Mouse (Mus musculus) heart, postnatal 4 days (tissue): ENCODE data around the gene Tekt2. TPM values are rescaled to one million over a fixed set of nuclear protein-coding genes. Genes with fewer than 3 reads are reported as not detected.

Experiments used
- DNase-seq: peaks from one replicate; pipeline ENCODE4 v3.0.0; 2021
- total RNA-seq, 2 experiments: library from RNA; stranded (reverse); gene quantifications; 2 replicates each; pipeline ENCODE4 v1.2.3; 2021

Gene Tekt2
- total RNA-seq, 2 experiments from 2014 or later, result 0.41 to 0.61 TPM

GRCm38 (mm10) chr4:126306827-126307226 lies 18.7 kb downstream of the Tekt2 start:
- no peak for DNase-seq

DNA sequence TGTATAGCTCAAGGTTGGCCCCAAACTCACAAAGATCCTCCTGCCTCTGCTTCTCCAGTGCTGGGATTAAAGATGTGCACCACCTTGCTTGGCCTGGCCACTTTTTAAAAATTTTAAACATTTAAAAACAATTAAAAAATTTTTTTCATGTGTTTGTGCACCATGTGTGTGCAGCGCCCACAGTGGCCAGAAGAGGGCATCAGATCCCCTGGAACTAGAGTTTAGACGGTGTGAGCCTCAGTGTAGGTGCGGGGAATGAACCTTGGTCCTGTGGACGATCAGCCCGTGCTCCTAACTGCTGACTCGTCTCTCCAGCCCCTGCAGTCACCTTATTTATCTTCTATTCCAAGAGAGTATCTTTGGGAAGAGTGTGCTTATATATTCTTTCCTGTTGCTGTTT lies 19.4 kb downstream of the Tekt2 start:
- DNase-seq, result no peak

- DNase-seq, result no peak
Observed at GRCm38 (mm10) chr4:126305428-126305827, 20.1 kb downstream of the Tekt2 start.

- DNase-seq, result no peak
Observed at GRCm38 (mm10) chr4:126303877-126304276, 21.6 kb downstream of the Tekt2 start.

DNA sequence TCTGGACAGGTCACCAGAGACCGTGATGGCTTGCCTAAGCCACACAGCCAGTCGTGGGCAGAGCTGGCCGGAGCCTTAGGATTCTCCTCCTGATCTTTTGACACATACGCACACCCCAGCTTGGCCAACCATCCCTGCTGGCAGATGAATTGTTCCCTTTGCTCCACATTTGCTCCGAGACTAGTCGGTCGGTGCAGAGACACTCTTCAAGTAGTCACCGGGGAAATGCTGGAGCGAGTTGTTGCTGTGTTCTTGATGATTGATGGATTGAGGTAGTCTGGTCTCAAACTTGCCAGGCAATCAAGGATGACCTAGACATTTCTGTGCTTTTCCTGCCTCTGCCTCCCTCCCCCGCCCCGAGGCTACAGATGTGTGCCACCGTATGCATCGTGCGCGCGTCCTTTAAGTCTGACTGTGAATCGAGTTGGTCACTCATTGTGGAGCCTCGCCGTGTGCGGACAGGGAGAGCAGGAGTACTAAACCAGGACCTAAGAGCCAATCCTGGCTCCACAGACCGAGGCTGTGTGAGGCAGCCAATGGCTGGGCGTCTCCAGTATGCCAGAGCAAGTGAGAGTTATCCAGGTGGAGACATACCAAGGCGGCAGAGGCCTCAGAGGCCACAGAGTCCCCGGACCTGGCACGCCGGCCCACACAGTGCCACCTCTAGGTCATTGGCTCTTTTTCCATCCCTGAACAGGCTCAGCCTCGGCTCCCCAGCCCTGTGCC lies 23.7 kb downstream of the Tekt2 start:
- no peak for DNase-seq

DNA sequence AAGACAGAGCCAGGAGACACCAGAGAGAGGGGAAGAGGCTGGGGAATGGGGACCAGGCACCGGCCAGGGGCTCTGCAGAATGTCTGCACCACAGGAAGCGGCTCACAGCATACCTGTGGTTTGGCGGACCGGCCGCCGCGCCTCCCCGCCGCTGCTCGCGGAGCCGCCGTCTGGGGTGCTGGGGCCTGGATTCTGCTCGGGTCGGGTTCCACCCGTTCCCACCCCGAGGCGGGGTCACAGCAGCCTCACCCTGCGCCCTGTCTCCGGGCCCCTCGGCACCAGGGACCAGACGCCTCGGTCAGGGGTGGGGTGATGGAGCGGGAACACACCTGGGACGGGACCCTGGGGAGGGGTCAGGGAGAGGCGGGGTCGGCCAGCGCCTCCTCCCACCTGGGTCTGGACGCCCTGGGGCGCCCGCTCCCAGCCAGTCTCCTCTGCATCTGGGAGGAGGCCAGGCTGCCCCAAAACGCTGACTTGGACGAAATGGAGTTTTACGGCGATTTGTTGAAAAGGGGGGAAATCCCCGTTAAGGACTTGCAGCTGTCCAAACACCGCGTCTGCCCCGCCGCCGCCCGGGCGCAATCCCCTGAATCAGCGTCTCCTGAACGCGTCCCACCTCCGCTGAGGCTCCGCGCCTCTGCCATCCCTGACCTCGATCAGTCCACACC lies 24.4 kb downstream of the Tekt2 start:
- DNase-seq, result no peak

- DNase-seq, result peak; percentile 82
Observed at GRCm38 (mm10) chr4:126296617-126297101, 28.8 kb downstream of the Tekt2 start.

GRCm38 (mm10) chr4:126295937-126296336 lies 29.6 kb downstream of the Tekt2 start:
- DNase-seq, result no peak

DNA sequence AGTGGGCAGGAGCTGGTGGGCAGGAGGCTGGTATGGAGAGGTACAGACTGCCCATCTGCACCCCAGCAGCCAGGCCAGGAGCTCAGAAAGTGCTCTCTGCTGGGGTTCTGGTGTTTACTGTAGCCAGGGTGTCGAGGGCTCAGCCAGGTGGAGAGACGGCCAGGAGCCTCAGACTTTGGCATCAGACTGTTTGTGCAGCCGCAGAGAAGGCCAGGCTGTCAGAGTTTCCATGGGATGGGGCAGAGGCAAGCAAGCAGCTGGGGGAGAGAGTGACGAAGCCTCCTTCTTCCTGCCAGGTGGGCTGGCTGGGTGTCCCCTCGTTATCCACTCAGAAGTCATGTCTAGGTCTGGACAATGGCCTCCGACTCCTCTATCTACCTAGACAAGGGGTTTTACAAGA lies 30.3 kb downstream of the Tekt2 start:
- DNase-seq, result no peak

GRCm38 (mm10) chr4:126291196-126291595 lies 34.3 kb downstream of the Tekt2 start:
- no peak for DNase-seq

DNA sequence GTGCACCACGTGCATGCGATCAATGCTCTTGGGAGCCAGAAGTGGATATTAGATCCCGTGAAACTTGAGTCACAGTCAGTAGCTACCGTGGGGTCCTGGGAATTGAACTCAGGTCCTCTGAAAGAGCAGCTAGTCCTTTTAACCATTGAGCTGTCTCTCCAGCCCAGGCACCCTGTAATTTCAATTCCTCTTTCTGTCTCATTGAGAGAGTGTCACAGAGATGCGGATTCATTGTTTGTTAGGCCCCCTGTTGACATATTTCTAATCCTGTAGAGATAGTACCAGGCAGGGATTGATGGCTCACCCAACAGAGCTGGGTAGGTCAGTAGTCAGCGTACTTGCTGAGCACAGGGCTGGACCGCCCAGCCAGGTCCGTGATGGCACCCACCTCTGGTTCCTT lies 35.2 kb downstream of the Tekt2 start:
- no peak for DNase-seq

GRCm38 (mm10) chr4:126288085-126288666 lies 37.3 kb downstream of the Tekt2 start:
- DNase-seq, result no peak

DNA sequence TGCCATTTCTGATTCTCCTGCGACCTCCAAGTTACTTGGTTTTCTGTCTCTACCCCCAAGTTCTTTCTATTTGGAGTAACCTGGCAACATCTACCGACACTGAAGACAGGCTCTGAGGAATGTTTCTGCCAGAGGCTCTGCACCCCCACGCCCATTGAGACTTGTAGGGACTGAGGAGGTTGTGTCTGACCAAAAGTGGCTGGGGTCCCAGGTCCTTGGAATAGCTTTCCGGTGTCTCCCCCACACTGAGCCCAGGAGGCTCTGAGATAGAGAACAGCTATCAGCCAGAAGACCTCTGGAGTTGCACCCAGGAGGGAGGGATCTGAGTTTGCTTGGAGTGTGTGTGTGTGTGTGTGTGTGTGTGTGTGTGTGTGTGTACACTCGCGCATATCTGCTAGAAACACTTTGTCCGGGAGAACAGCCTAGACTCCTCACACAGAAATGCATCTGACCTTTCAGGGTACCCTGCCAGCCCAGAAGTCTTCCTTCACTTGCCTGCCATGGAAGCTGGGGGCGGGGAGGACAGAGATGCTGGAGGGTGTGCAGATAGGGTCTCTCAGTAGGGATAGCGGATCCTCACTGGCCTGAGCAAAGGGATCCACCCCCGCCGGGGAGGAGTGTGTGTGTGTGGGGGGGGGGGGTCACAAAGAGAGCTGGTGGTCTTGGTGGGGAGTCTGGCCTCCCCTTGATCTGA lies 38.0 kb downstream of the Tekt2 start:
- DNase-seq, result no peak

- peak; percentile 38 for DNase-seq
Observed at GRCm38 (mm10) chr4:126286492-126286891, 39.0 kb downstream of the Tekt2 start, which contains the start of gene Col8a2. Gene Col8a2, plus strand, starts transcription at chr4:126286793.

DNA sequence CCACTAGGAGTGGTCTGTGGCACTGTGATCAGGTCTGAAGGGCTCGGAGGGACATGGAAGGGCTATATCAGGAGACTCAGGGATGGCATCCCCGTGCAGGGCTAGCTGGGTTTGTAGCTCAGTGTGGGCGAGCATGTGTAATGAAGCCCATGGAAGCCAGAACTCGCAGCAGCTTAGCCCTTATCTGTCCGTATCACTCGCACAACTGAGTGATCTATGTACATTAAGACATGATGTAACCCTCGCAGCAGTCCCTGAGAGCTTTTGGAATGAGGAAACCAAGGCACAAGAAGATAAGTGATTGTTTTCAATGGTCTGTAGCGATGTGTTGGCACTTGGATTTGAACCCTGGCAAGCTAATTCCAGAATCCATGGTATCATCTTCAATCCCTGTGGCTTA lies 41.9 kb downstream of the Tekt2 start:
- no peak for DNase-seq

- DNase-seq, result no peak
Observed at GRCm38 (mm10) chr4:126281706-126282105, 43.8 kb downstream of the Tekt2 start.

DNA sequence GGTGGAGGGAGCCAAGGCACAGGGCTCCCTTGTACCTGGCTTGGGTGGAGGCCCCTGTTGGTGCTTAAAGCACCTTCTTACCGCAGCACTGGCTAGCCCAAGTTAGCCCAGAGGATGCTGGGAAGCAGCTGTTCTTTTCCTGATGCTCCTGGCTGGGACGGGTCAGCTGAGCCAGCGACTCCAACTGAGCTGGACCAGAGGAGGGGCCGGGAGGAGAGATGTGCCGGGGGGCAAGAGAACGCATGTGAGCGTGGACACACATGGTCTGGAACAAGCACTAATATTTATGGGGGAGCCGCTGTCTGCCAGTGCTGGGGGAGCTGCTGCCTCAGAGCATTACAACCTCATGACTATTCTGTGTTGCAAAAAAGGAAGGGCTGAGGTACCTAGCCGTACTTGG lies 46.5 kb downstream of the Tekt2 start:
- no peak for DNase-seq

DNA sequence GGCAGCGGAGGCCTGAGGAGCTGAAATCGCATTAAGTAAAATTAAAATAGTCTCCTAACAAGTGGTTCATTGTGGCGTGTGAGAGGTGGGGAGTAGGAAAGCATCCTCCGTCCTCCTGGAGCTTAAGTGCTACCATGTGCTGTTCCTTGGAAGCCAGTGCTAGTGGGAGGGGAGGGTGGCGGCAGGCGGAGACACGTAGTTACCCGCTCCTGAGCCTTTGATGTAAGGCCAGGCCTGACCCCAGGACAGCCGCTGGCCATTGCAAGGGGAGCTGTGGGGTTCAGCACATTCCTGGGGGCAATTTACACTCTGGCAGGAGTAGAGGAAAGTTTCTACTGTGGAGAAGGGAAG lies 46.9 kb downstream of the Tekt2 start:
- DNase-seq, result no peak

DNA sequence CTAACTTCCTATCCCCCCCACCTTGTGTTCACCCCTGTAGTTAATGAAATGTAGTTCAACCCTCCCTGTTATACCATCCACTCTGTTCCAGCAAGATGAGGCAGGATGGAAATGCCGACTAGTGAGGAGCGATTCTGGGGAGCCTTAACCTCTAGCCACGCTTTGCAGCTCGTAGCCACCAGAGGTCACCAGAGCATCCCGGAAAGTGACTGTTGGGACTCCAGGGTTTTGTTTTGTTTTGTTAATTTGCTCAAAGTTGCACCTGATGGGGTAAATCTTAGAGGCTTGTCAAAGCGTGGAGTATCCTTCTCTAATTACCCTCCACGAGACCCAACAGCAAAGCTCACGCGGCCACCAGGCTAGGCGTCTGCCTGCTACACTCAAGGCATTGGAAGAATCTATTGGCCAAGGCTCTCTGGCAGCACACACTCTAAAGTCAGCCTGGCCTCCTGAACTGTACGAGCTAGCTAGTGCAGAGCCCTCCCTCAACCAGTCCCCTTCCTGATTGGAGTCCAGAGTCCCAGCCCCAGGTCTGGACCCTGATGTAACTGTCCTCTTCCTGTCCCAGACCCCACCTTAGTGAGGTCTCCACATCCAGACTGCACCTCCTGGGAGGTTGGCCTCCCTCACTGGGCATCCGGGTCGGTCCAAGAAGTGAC lies 47.5 kb downstream of the Tekt2 start:
- peak; percentile 73 for DNase-seq

DNA sequence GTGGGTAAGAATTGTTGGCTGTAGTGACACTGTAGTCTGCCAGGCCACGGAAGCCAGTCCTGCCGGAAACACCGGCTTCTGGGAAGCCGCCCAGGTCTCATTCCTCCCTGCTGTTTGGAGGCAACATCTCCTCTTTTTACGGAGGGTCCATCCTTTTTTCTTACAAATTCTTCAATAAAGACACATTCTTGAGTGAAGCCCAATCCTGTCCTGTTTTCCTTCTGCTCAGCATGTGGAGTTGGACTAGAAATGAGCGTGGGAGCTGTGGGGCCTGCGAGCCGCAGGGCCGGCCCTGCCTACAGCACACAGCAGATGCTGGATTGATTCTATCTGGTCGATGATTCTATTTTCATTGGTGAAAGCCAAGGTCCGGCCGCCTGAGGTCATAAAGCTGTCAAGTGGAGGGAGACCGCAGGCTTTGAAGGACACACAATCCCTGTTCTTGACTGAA lies 49.8 kb downstream of the Tekt2 start:
- DNase-seq, result peak; percentile 42

DNA sequence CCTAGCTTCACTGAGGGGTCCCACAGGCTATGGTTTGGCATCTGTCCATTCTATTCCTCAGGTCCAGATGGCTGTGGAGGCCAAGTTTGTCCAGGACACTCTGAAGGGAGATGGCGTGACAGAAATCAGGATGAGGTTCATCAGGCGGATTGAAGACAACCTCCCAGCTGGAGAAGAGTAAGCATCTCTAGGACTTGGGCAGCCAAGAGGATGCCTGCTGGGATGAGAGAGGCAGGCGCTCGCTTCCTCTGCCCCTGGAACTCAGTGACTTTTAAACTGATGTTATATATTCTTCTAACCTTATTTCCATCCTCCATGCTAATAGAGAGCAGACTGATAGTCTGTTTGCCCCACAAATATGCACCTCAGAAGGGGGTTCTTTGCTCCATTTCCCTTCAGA lies 50.4 kb downstream of the Tekt2 start:
- no peak for DNase-seq

- no peak for DNase-seq
Observed at GRCm38 (mm10) chr4:126273753-126274152, 51.7 kb downstream of the Tekt2 start.
